Mouse (Mus musculus) erythroblast, embryonic 14.5 days (primary cell): ENCODE data around the gene Cluh. TPM values are rescaled to one million over a fixed set of nuclear protein-coding genes. Genes with fewer than 3 reads are reported as not detected.

Source experiments
- H3K27me3 ChIP-seq: 2 replicates; pipeline ENCODE4 v1.6.1; 2012; ENCODE audit warnings: inconsistent platforms; ENCODE audit not compliant: control insufficient read depth
- H3K36me3 ChIP-seq: 2 replicates; pipeline ENCODE4 v1.6.1; 2012; ENCODE audit warnings: mild to moderate bottlenecking, inconsistent platforms; ENCODE audit not compliant: control insufficient read depth
- H3K4me1 ChIP-seq: 2 replicates; pipeline ENCODE4 v1.6.1; 2012; ENCODE audit warnings: inconsistent platforms; ENCODE audit not compliant: control insufficient read depth
- H3K4me3 ChIP-seq: replicated peaks from 2 replicates; pipeline ENCODE3; 2012; ENCODE audit warnings: moderate library complexity, mild to moderate bottlenecking, inconsistent platforms
- H3K9me3 ChIP-seq: 2 replicates; pipeline ENCODE4 v1.6.1; 2012; ENCODE audit warnings: low read length, inconsistent platforms, mixed read lengths; ENCODE audit not compliant: control insufficient read depth
- GATA1 ChIP-seq: IDR thresholded peaks from 2 replicates; pipeline ENCODE4 v1.6.1; 2012; ENCODE audit warnings: low read length, inconsistent platforms, mixed read lengths
- TAL1 ChIP-seq: IDR thresholded peaks from 3 replicates; pipeline ENCODE4 v1.6.1; 2012; ENCODE audit warnings: low read length, inconsistent platforms, mixed read lengths
- polyA plus RNA-seq: library from polyadenylated mRNA; stranded (reverse); fragments of >175 nt; gene quantifications from 2 replicates; pipeline ENCODE4 v1.2.3, GENCODE M21; 2012

Gene Cluh
- polyA plus RNA-seq, 1 experiment = 0.49 TPM

- TF ChIP-seq TAL1 = no peak
- peaks cover 97% of the 10 kb centered on the region for H3K36me3 ChIP-seq
- H3K9me3 ChIP-seq = no peaks in the 10 kb centered on the region
- no peaks in the 10 kb centered on the region for H3K27me3 ChIP-seq
- no peak overlapping the region for H3K4me3 ChIP-seq
- H3K4me1 ChIP-seq = peaks cover 9% of the 10 kb centered on the region
Observed at GRCm38 (mm10) chr11:74668466-74668865, 19.2 kb downstream of the Cluh start.

- H3K4me3 ChIP-seq = no peak overlapping the region
- H3K27me3 ChIP-seq = no peaks in the 10 kb centered on the region
- TF ChIP-seq TAL1 = no peak
- TF ChIP-seq GATA1 = no peak
- no peaks in the 10 kb centered on the region for H3K9me3 ChIP-seq
- H3K36me3 ChIP-seq = peaks cover 97% of the 10 kb centered on the region
- H3K4me1 ChIP-seq = peaks cover 14% of the 10 kb centered on the region
Observed at GRCm38 (mm10) chr11:74668971-74669370, 19.7 kb downstream of the Cluh start.

DNA sequence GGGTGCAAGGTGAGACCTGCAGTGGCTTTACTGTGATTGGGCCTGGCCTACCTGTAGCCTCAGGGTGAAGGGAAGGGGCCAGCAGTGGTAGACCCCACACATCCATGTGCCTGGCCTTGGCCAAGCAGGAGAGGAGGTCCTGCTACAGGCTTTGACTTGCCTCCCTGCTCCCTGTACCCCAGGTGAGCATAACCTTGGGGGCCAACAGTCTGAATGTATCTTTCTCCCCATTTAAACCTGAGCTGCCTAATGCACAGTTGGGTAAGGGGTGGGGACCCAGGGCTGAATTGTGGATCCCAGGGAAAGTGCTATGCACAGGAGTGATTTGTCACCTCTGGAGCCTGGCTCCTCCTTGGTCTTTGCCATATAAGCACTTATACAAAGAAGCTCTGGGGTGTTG, 20.9 kb downstream of the Cluh start:
- Histone ChIP-seq H3K4me1 (peaks cover 25% of the 10 kb centered on the region), H3K9me3 (no peaks in the 10 kb centered on the region), H3K27me3 (no peaks in the 10 kb centered on the region), H3K36me3 (peaks cover 97% of the 10 kb centered on the region), H3K4me3 (no peak overlapping the region)
- TF ChIP-seq TAL1 = no peak
- no peak for TF ChIP-seq GATA1

DNA sequence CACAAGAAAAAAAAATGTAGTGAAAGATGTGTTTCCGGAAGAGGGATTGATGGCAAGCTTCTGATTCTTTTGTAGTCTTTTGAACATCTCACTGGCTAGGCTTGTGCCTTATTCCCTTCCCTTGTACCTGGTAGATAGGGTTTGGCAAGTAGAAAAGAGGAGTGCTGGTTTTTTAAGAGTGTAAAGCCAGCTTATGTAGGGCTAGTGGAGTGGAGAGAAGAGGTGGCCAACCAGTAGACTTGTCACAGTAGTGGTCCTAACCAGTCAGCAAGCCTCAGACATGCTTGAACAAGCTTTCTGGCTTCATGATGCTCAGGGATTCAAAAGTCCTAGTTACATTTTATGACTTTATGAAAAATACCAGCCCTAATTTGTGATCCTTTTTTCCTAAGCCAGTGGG, 21.7 kb downstream of the Cluh start:
- TF ChIP-seq GATA1 (no peak), TAL1 (no peak)
- Histone ChIP-seq H3K4me1 (peaks cover 28% of the 10 kb centered on the region), H3K36me3 (peaks cover 97% of the 10 kb centered on the region), H3K4me3 (no peak overlapping the region), H3K9me3 (no peaks in the 10 kb centered on the region), H3K27me3 (no peaks in the 10 kb centered on the region)

DNA sequence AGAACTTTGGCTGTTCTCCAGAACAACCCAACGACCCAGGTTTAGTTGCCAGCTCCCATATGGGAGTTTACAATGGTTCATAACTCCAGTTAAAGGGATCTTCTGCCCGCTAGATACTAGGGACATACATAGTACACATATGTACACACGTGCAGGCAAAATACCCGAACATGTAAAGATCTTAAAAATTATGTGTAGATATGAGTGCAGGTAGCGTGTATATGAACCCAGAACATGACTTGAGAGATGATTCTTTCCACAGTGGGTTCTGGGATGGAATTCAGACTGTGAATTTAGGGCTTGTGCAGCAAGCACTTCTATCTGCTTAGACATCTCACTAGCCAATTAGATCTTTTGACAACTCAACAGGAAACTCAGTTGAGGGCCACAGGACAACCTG, 22.5 kb downstream of the Cluh start:
- Histone ChIP-seq H3K36me3 (peaks cover 97% of the 10 kb centered on the region), H3K4me1 (peaks cover 28% of the 10 kb centered on the region)

DNA sequence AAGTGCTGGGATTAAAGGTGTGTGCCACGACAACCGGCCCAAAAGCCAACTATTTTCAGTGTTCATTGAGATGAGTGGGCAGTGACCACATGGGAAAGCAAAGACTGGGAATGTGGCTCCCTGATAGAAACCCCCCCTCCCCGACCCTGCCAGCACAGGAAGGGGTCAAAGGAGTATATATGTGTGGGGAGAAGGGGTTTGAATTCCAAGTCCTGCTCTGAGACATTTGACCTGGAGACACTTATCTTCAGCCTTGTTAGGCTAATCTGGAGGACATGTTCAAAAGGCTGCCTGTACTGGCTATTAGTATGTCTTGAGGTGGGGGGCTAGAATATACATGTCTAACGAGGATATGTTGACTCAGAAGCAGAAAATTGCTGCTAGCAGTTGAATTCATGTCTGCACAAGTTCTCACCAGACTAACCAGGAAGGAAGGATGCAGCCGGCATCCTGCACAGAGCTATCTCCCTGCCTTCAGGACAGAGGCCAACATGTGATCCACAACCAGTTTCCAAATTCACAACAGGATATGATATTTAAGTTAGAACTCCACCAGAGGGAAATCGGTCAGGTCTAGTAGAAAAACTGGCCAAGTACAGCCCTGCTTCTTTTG, 23.7 kb downstream of the Cluh start:
- TF ChIP-seq TAL1 (no peak), GATA1 (no peak)

More for the DNA sequence above, 22.5 kb downstream of the Cluh start:
- no peaks in the 10 kb centered on the region for H3K27me3 ChIP-seq
- TF ChIP-seq GATA1 (no peak), TAL1 (no peak)
- H3K9me3 ChIP-seq = no peaks in the 10 kb centered on the region
- H3K4me3 ChIP-seq = no peak overlapping the region

DNA sequence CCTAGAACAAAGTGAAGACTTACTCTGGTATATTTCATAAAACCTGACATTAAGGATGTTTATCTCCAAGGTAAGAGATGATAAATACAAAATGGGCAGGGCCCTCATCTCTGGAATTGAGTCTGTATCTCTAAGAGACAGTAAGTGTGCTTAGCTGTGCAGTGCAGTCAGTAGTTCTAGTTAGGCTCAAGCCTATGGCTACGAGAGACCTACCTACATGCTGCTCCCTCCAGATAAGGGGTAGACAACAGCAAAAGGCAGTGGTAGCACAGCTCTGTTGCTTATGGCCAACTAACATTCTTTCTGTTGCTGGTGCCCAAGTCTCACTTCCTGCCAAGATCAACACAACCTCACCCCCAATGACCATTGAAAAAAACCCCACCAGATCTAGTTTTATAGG, 24.3 kb downstream of the Cluh start:
- Histone ChIP-seq H3K4me3 (no peak overlapping the region), H3K9me3 (no peaks in the 10 kb centered on the region), H3K4me1 (peaks cover 28% of the 10 kb centered on the region), H3K27me3 (no peaks in the 10 kb centered on the region), H3K36me3 (peaks cover 99% of the 10 kb centered on the region)
- peak; percentile 34 for TF ChIP-seq GATA1
- peak; percentile 57 for TF ChIP-seq TAL1

More for the DNA sequence above, 23.7 kb downstream of the Cluh start:
- Histone ChIP-seq H3K4me3 (no peak overlapping the region), H3K27me3 (no peaks in the 10 kb centered on the region), H3K9me3 (no peaks in the 10 kb centered on the region), H3K4me1 (peaks cover 28% of the 10 kb centered on the region), H3K36me3 (peaks cover 97% of the 10 kb centered on the region)

DNA sequence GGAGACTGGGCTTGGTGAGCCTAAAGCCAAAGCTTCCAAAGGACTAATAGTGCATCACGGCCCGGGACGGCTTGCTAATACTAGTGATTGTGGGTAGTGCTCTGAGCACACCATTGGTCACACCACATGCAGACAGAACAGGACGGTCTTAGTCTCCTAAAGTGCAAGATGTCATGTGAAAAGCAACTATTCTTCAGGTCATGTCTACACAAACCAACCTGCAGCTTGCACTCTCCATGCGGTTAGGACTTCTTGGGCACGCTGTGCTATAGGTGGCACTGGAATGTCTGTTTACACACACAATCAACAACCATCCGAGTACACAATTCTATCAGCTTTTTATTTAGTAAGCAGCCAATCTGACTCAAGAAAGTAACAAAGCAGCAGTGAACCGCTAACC, 25.4 kb downstream of the Cluh start:
- H3K4me1 ChIP-seq = peaks cover 28% of the 10 kb centered on the region
- H3K9me3 ChIP-seq = no peaks in the 10 kb centered on the region
- peaks cover 99% of the 10 kb centered on the region for H3K36me3 ChIP-seq
- no peak overlapping the region for H3K4me3 ChIP-seq
- no peak for TF ChIP-seq GATA1
- no peak for TF ChIP-seq TAL1
- H3K27me3 ChIP-seq = no peaks in the 10 kb centered on the region

DNA sequence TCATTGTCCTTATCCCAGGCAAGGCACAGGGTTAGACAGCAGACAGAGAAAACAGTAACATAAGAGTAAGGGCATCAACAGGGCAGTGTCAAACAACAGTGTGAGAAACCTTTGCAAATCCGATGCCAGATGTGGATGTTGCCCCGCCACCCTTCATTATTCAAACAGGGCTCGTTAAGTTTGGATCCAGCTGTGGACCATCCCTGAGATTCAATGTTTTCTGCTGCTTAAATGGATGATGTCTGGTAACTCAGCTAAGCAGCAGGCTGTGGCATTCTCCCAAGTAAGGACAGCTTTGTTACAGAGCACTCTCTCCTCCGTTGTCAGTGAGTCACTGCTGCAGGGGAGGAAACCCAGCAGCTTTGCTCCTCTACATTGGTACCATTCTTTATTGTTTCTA, 25.9 kb downstream of the Cluh start:
- Histone ChIP-seq H3K9me3 (no peaks in the 10 kb centered on the region), H3K4me1 (peaks cover 28% of the 10 kb centered on the region), H3K27me3 (no peaks in the 10 kb centered on the region), H3K36me3 (peaks cover 99% of the 10 kb centered on the region), H3K4me3 (no peak overlapping the region)
- TF ChIP-seq GATA1 (no peak), TAL1 (no peak)

- H3K36me3 ChIP-seq = peaks cover 85% of the 10 kb centered on the region
- H3K4me3 ChIP-seq = no peak overlapping the region
- H3K9me3 ChIP-seq = no peaks in the 10 kb centered on the region
Observed at GRCm38 (mm10) chr11:74692151-74692550, 42.9 kb downstream of the Cluh start.

More at GRCm38 (mm10) chr11:74692151-74692550, 42.9 kb downstream of the Cluh start:
- Histone ChIP-seq H3K27me3 (no peaks in the 10 kb centered on the region), H3K4me1 (peaks cover 8% of the 10 kb centered on the region)
- TF ChIP-seq TAL1 = no peak
- TF ChIP-seq GATA1 = no peak
